Mouse (Mus musculus): ENCODE results near the gene Ino80. TPM values are rescaled to one million over a fixed set of nuclear protein-coding genes. Genes with fewer than 3 reads are reported as not detected.
A peak's percentile ranks its signal among the peaks of the same experiment; 100 is the strongest.

Gene Ino80
- polyA plus RNA-seq, 1 experiment from 2014 or later: 8.3 TPM

- Histone ChIP-seq H3K9ac (ENCODE audit: low read length) (no peak overlapping the region), H3K27me3 (replicated peaks; ENCODE audit: control insufficient read depth, insufficient read depth, low read length) (peaks cover 4% of the 10 kb centered on the region; the same call in 1 of the 2 replicates), H3K4me2 (ENCODE audit: low read length) (no peak overlapping the region), H3K27ac (ENCODE audit: low read depth) (no peak overlapping the region), H3K9me3 (ENCODE audit: control insufficient read depth, low read length) (0 out of 2 replicates have a peak, but pooled peaks cover 3% of the 10 kb centered on the region), H3K4me1 (replicated peaks; ENCODE audit: control insufficient read depth, insufficient read depth, low read length) (no peaks in the 10 kb centered on the region), H3K36me3 (ENCODE audit: control insufficient read depth, insufficient read depth, low read length) (no peaks in the 10 kb centered on the region), H3K4me3 (ENCODE audit: low read depth, low read length) (no peak overlapping the region)
- DNase-seq (ENCODE audit: low spot score) (no peak), ATAC-seq (replicated peaks; ENCODE audit: low FRiP score, low TSS enrichment, low read depth) (no peak)
- WGBS: 90% methylated on average over 5 of the region's 5 CpGs
Observed at GRCm38 (mm10) chr2:119356805-119357204, 120.7 kb downstream of the Ino80 start.

GRCm38 (mm10) chr2:119356310-119356709 is 121.2 kb downstream of the Ino80 start:
- Histone ChIP-seq H3K9ac (ENCODE audit: low read length) (no peak overlapping the region), H3K4me2 (ENCODE audit: low read length) (no peak overlapping the region), H3K4me1 (replicated peaks; ENCODE audit: control insufficient read depth, insufficient read depth, low read length) (no peaks in the 10 kb centered on the region), H3K4me3 (ENCODE audit: low read depth, low read length) (no peak overlapping the region), H3K9me3 (ENCODE audit: control insufficient read depth, low read length) (0 out of 2 replicates have a peak, but pooled peaks cover 3% of the 10 kb centered on the region), H3K27ac (ENCODE audit: low read depth) (no peak overlapping the region), H3K36me3 (ENCODE audit: control insufficient read depth, insufficient read depth, low read length) (no peaks in the 10 kb centered on the region), H3K27me3 (replicated peaks; ENCODE audit: control insufficient read depth, insufficient read depth, low read length) (peaks cover 9% of the 10 kb centered on the region)
- no peak for DNase-seq (ENCODE audit: low spot score)
- no peak for ATAC-seq (replicated peaks; ENCODE audit: low FRiP score, low TSS enrichment, low read depth)

DNA sequence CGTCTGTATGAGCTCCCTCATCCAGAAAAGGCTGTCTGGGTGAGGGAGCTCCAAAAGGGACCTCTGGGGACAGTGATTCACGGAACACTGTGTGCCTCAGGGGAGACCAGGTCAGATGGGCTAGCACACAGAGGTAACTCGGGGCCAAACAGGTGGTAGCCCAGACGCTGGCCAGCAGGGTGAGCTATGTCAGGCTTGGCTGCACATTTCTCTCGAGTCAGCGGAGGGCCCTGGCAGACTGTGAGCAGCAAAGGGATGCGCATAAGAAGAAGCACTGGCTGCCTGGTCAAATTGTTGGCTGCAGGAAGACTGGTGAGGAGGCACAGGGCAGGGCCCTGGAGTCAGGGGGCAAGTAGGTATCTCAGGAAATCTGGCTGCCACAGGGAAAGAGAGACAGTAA is 121.8 kb downstream of the Ino80 start:
- DNase-seq (ENCODE audit: low spot score): no peak
- H3K4me2 ChIP-seq (ENCODE audit: low read length): no peak overlapping the region
- no peak overlapping the region for H3K27ac ChIP-seq (ENCODE audit: low read depth)
- 26% methylated on average over 7 of the region's 7 CpGs for WGBS
- ATAC-seq (replicated peaks; ENCODE audit: low FRiP score, low TSS enrichment, low read depth): no peak
- H3K9me3 ChIP-seq (ENCODE audit: control insufficient read depth, low read length): no peaks in the 10 kb centered on the region
- H3K4me1 ChIP-seq (replicated peaks; ENCODE audit: control insufficient read depth, insufficient read depth, low read length): 0 out of 2 replicates have a peak, but pooled peaks cover 1% of the 10 kb centered on the region
- no peaks in the 10 kb centered on the region for H3K36me3 ChIP-seq (ENCODE audit: control insufficient read depth, insufficient read depth, low read length)
- peaks cover 14% of the 10 kb centered on the region for H3K27me3 ChIP-seq (replicated peaks; ENCODE audit: control insufficient read depth, insufficient read depth, low read length)
- H3K9ac ChIP-seq (ENCODE audit: low read length): no peak overlapping the region
- H3K4me3 ChIP-seq (ENCODE audit: low read depth, low read length): no peak overlapping the region

DNA sequence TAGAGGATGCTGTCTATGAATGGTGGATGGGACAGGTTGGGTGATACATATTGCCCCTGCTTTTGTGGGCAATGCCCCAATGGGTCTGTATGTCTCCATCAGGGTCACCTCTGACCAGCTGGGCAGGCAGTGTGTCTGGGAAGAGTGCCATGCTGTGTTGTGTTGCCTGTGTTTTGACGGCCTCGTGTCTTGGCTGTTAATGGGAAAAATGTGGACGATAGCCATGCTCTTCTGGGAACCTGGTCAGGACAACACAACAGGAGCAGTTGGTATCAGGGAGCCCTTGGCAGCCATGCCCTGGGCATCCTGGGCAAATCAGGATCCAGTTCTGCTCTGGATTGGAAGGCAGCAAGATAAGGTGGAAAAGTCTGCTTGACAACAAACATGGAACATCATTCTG is 122.4 kb downstream of the Ino80 start:
- 76% methylated on average over 3 of the region's 3 CpGs for WGBS
- no peaks in the 10 kb centered on the region for H3K9me3 ChIP-seq (ENCODE audit: control insufficient read depth, low read length)
- no peak overlapping the region for H3K27ac ChIP-seq (ENCODE audit: low read depth)
- ATAC-seq (replicated peaks; ENCODE audit: low FRiP score, low TSS enrichment, low read depth) (no peak), DNase-seq (ENCODE audit: low spot score) (no peak)
- no peak overlapping the region for H3K4me3 ChIP-seq (ENCODE audit: low read depth, low read length)
- no peak overlapping the region for H3K9ac ChIP-seq (ENCODE audit: low read length)
- no peak overlapping the region for H3K4me2 ChIP-seq (ENCODE audit: low read length)
- H3K4me1 ChIP-seq (replicated peaks; ENCODE audit: control insufficient read depth, insufficient read depth, low read length): 0 out of 2 replicates have a peak, but pooled peaks cover 4% of the 10 kb centered on the region
- no peaks in the 10 kb centered on the region for H3K36me3 ChIP-seq (ENCODE audit: control insufficient read depth, insufficient read depth, low read length)
- peaks cover 20% of the 10 kb centered on the region for H3K27me3 ChIP-seq (replicated peaks; ENCODE audit: control insufficient read depth, insufficient read depth, low read length)

DNA sequence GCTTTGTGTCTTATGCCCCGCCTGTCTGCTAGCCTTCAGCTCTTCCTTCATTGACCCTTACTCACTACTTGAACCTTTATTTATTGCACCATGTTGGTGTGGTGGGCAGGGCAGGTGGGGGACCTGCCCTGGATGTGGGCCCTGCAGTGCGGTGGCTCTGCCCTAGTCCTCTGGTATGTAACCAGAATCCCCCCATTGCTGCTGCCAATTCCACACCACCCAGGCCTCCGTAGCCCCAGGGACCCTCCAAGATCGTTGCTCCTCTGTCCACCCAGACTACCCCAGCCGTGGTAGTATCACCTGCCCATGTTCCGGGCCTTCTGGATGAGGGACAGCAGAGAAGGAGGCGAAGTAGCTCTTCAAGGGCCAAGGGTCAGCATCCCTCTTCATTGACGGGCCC is 123.8 kb downstream of the Ino80 start:
- no peak overlapping the region for H3K9ac ChIP-seq (ENCODE audit: low read length)
- 85% methylated on average over 8 of the region's 8 CpGs for WGBS
- no peak for DNase-seq (ENCODE audit: low spot score)
- no peak overlapping the region for H3K4me2 ChIP-seq (ENCODE audit: low read length)
- no peak for ATAC-seq (replicated peaks; ENCODE audit: low FRiP score, low TSS enrichment, low read depth)
- H3K27me3 ChIP-seq (replicated peaks; ENCODE audit: control insufficient read depth, insufficient read depth, low read length): peaks cover 22% of the 10 kb centered on the region
- H3K27ac ChIP-seq (ENCODE audit: low read depth): no peak overlapping the region
- 0 out of 2 replicates have a peak, but pooled peaks cover 4% of the 10 kb centered on the region for H3K4me1 ChIP-seq (replicated peaks; ENCODE audit: control insufficient read depth, insufficient read depth, low read length)
- no peak overlapping the region for H3K4me3 ChIP-seq (ENCODE audit: low read depth, low read length)
- no peaks in the 10 kb centered on the region for H3K9me3 ChIP-seq (ENCODE audit: control insufficient read depth, low read length)
- H3K36me3 ChIP-seq (ENCODE audit: control insufficient read depth, insufficient read depth, low read length): no peaks in the 10 kb centered on the region

GRCm38 (mm10) chr2:119350555-119351486 is 126.7 kb downstream of the Ino80 start, which contains the start of gene Chac1:
Chac1 (plus strand) TSS chr2:119351229.
- Histone ChIP-seq H3K27me3 (replicated peaks; ENCODE audit: control insufficient read depth, insufficient read depth, low read length) (peaks cover 22% of the 10 kb centered on the region), H3K27ac (ENCODE audit: low read depth) (no peak within 1 kb of the TSS), H3K9me3 (ENCODE audit: control insufficient read depth, low read length) (no peaks in the 10 kb centered on the region), H3K4me3 (ENCODE audit: low read depth, low read length) (peak within 1 kb of the TSS; percentile 49), H3K4me1 (replicated peaks; ENCODE audit: control insufficient read depth, insufficient read depth, low read length) (0 out of 2 replicates have a peak, but pooled peaks cover 4% of the 10 kb centered on the region), H3K9ac (ENCODE audit: low read length) (peak within 1 kb of the TSS; percentile 40), H3K4me2 (ENCODE audit: low read length) (peak within 1 kb of the TSS; percentile 94), H3K36me3 (ENCODE audit: control insufficient read depth, insufficient read depth, low read length) (no peaks in the 10 kb centered on the region)
- peak; percentile 86 for ATAC-seq (replicated peaks; ENCODE audit: low FRiP score, low TSS enrichment, low read depth)
- 5% methylated on average over 58 of the region's 58 CpGs for WGBS
- DNase-seq (ENCODE audit: low spot score): peak; percentile 76

DNA sequence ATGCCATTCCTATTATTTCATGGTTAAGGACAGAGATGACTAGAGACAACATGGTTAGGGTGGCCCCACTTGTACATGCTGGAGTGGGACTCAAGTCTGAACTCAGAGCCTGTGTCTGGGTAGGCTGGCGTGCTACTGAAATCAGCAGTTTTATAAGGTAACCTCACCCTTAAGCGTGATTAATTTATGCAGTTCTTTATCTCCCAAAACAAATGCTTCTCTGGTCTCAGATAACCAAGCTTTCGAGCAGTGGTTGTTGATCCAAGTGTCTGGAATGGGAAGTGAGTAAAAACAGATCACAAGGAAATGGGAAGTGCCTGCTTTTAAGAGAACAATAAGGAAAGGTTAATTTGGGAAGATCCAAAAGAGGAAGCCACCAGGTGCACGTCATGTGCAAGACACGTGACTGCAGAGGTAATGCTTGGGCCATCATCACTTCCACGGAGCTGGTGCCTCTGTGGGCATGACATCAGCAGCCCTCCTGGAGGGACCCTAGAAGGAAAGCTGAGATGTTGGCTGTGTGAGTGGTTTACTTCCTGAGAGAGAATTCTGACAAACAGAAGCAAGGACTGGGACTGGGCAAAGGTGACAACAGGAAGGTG is 132.8 kb downstream of the Ino80 start:
- Histone ChIP-seq H3K9ac (ENCODE audit: low read length) (no peak overlapping the region), H3K36me3 (ENCODE audit: control insufficient read depth, insufficient read depth, low read length) (no peaks in the 10 kb centered on the region), H3K4me2 (ENCODE audit: low read length) (no peak overlapping the region), H3K27ac (ENCODE audit: low read depth) (no peak overlapping the region), H3K4me1 (replicated peaks; ENCODE audit: control insufficient read depth, insufficient read depth, low read length) (no peaks in the 10 kb centered on the region), H3K4me3 (ENCODE audit: low read depth, low read length) (no peak overlapping the region), H3K9me3 (ENCODE audit: control insufficient read depth, low read length) (no peaks in the 10 kb centered on the region), H3K27me3 (replicated peaks; ENCODE audit: control insufficient read depth, insufficient read depth, low read length) (no peaks in the 10 kb centered on the region)
- WGBS: 30% methylated on average over 6 of the region's 6 CpGs
- no peak for DNase-seq (ENCODE audit: low spot score)
- no peak for ATAC-seq (replicated peaks; ENCODE audit: low FRiP score, low TSS enrichment, low read depth)

GRCm38 (mm10) chr2:119337425-119338265 is 139.8 kb downstream of the Ino80 start:
- Histone ChIP-seq H3K4me1 (replicated peaks; ENCODE audit: control insufficient read depth, insufficient read depth, low read length) (0 out of 2 replicates have a peak, but pooled peaks cover 6% of the 10 kb centered on the region), H3K9me3 (ENCODE audit: control insufficient read depth, low read length) (no peaks in the 10 kb centered on the region), H3K36me3 (ENCODE audit: control insufficient read depth, insufficient read depth, low read length) (no peaks in the 10 kb centered on the region), H3K27ac (ENCODE audit: low read depth) (peak overlapping the region; percentile 59; the same call in 1 of the 2 replicates), H3K27me3 (replicated peaks; ENCODE audit: control insufficient read depth, insufficient read depth, low read length) (no peaks in the 10 kb centered on the region), H3K4me3 (ENCODE audit: low read depth, low read length) (peak overlapping the region; percentile 52), H3K4me2 (ENCODE audit: low read length) (peak overlapping the region; percentile 69), H3K9ac (ENCODE audit: low read length) (peak overlapping the region; percentile 53)
- WGBS: 7% methylated on average over 59 of the region's 60 CpGs
- ATAC-seq (replicated peaks; ENCODE audit: low FRiP score, low TSS enrichment, low read depth) (peak; percentile 86), DNase-seq (ENCODE audit: low spot score) (peak; percentile 95)

Measured in intestine, embryonic 14.5 days (tissue).